Mouse (Mus musculus): Measurements from ENCODE around the gene Fam160a1. TPM values are rescaled to one million over a fixed set of nuclear protein-coding genes. Genes with fewer than 3 reads are reported as not detected.

Gene Fam160a1
- polyA plus RNA-seq, 1 experiment, result 3.6 TPM

- no peak overlapping the region for H3K4me3 ChIP-seq (ENCODE audit: low read depth, low read length)
- H3K27ac ChIP-seq (ENCODE audit: insufficient read depth, low read length), result no peak overlapping the region
- no peaks in the 10 kb centered on the region for H3K36me3 ChIP-seq (ENCODE audit: control insufficient read depth, insufficient read depth, low read length, poor library complexity, severe bottlenecking)
- no peak for TF ChIP-seq EP300 (IDR thresholded peaks at IDR 0.05; ENCODE audit: insufficient read depth, low read depth, low read length)
- no peak for TF ChIP-seq CTCF (IDR thresholded peaks at IDR 0.05; ENCODE audit: low read depth, low read length)
- no peak for TF ChIP-seq POLR2A (IDR thresholded peaks at IDR 0.05; ENCODE audit: insufficient read depth, low read length)
- no peak overlapping the region for H3K9ac ChIP-seq (ENCODE audit: low read depth, poor library complexity, severe bottlenecking)
- no peaks in the 10 kb centered on the region for H3K9me3 ChIP-seq (replicated peaks; ENCODE audit: control insufficient read depth, insufficient read depth, low read length, poor library complexity, severe bottlenecking)
- no peaks in the 10 kb centered on the region for H3K27me3 ChIP-seq (ENCODE audit: control insufficient read depth, insufficient read depth, low read length, poor library complexity, severe bottlenecking)
- H3K4me1 ChIP-seq (ENCODE audit: control insufficient read depth, insufficient read depth, low read length), result no peaks in the 10 kb centered on the region
Measured at GRCm38 (mm10) chr3:85776126-85776525, 41.0 kb downstream of the Fam160a1 start.

GRCm38 (mm10) chr3:85773886-85774285 is 43.2 kb downstream of the Fam160a1 start:
- no peak overlapping the region for H3K9ac ChIP-seq (ENCODE audit: low read depth, poor library complexity, severe bottlenecking)
- no peaks in the 10 kb centered on the region for H3K27me3 ChIP-seq (ENCODE audit: control insufficient read depth, insufficient read depth, low read length, poor library complexity, severe bottlenecking)
- no peak overlapping the region for H3K4me3 ChIP-seq (ENCODE audit: low read depth, low read length)
- TF ChIP-seq EP300 (IDR thresholded peaks at IDR 0.05; ENCODE audit: insufficient read depth, low read depth, low read length) (no peak), CTCF (IDR thresholded peaks at IDR 0.05; ENCODE audit: low read depth, low read length) (no peak), POLR2A (IDR thresholded peaks at IDR 0.05; ENCODE audit: insufficient read depth, low read length) (no peak)
- H3K4me1 ChIP-seq (ENCODE audit: control insufficient read depth, insufficient read depth, low read length), result no peaks in the 10 kb centered on the region
- H3K27ac ChIP-seq (ENCODE audit: insufficient read depth, low read length), result no peak overlapping the region
- no peaks in the 10 kb centered on the region for H3K36me3 ChIP-seq (ENCODE audit: control insufficient read depth, insufficient read depth, low read length, poor library complexity, severe bottlenecking)
- no peaks in the 10 kb centered on the region for H3K9me3 ChIP-seq (replicated peaks; ENCODE audit: control insufficient read depth, insufficient read depth, low read length, poor library complexity, severe bottlenecking)

- TF ChIP-seq EP300 (IDR thresholded peaks at IDR 0.05; ENCODE audit: insufficient read depth, low read depth, low read length), result no peak
Measured at GRCm38 (mm10) chr3:85773425-85773824, 43.7 kb downstream of the Fam160a1 start.

GRCm38 (mm10) chr3:85764937-85765337 is 52.2 kb downstream of the Fam160a1 start:
- Histone ChIP-seq H3K9ac (ENCODE audit: low read depth, poor library complexity, severe bottlenecking) (no peak overlapping the region), H3K4me3 (ENCODE audit: low read depth, low read length) (no peak overlapping the region), H3K9me3 (replicated peaks; ENCODE audit: control insufficient read depth, insufficient read depth, low read length, poor library complexity, severe bottlenecking) (no peaks in the 10 kb centered on the region), H3K36me3 (ENCODE audit: control insufficient read depth, insufficient read depth, low read length, poor library complexity, severe bottlenecking) (no peaks in the 10 kb centered on the region), H3K27me3 (ENCODE audit: control insufficient read depth, insufficient read depth, low read length, poor library complexity, severe bottlenecking) (no peaks in the 10 kb centered on the region), H3K4me1 (ENCODE audit: control insufficient read depth, insufficient read depth, low read length) (no peaks in the 10 kb centered on the region), H3K27ac (ENCODE audit: insufficient read depth, low read length) (no peak overlapping the region)
- TF ChIP-seq EP300 (IDR thresholded peaks at IDR 0.05; ENCODE audit: insufficient read depth, low read depth, low read length) (no peak), CTCF (IDR thresholded peaks at IDR 0.05; ENCODE audit: low read depth, low read length) (no peak), POLR2A (IDR thresholded peaks at IDR 0.05; ENCODE audit: insufficient read depth, low read length) (no peak)

More at GRCm38 (mm10) chr3:85773425-85773824, 43.7 kb downstream of the Fam160a1 start:
- Histone ChIP-seq H3K9me3 (replicated peaks; ENCODE audit: control insufficient read depth, insufficient read depth, low read length, poor library complexity, severe bottlenecking) (no peaks in the 10 kb centered on the region), H3K27me3 (ENCODE audit: control insufficient read depth, insufficient read depth, low read length, poor library complexity, severe bottlenecking) (no peaks in the 10 kb centered on the region), H3K9ac (ENCODE audit: low read depth, poor library complexity, severe bottlenecking) (no peak overlapping the region), H3K4me3 (ENCODE audit: low read depth, low read length) (no peak overlapping the region), H3K4me1 (ENCODE audit: control insufficient read depth, insufficient read depth, low read length) (no peaks in the 10 kb centered on the region), H3K27ac (ENCODE audit: insufficient read depth, low read length) (no peak overlapping the region), H3K36me3 (ENCODE audit: control insufficient read depth, insufficient read depth, low read length, poor library complexity, severe bottlenecking) (no peaks in the 10 kb centered on the region)

GRCm38 (mm10) chr3:85764008-85764834 is 52.9 kb downstream of the Fam160a1 start:
- no peaks in the 10 kb centered on the region for H3K4me1 ChIP-seq (ENCODE audit: control insufficient read depth, insufficient read depth, low read length)
- H3K27ac ChIP-seq (ENCODE audit: insufficient read depth, low read length), result no peak overlapping the region
- TF ChIP-seq POLR2A (IDR thresholded peaks at IDR 0.05; ENCODE audit: insufficient read depth, low read length) (no peak), CTCF (IDR thresholded peaks at IDR 0.05; ENCODE audit: low read depth, low read length) (no peak), EP300 (IDR thresholded peaks at IDR 0.05; ENCODE audit: insufficient read depth, low read depth, low read length) (no peak)
- no peaks in the 10 kb centered on the region for H3K9me3 ChIP-seq (replicated peaks; ENCODE audit: control insufficient read depth, insufficient read depth, low read length, poor library complexity, severe bottlenecking)
- H3K9ac ChIP-seq (ENCODE audit: low read depth, poor library complexity, severe bottlenecking), result no peak overlapping the region
- no peaks in the 10 kb centered on the region for H3K27me3 ChIP-seq (ENCODE audit: control insufficient read depth, insufficient read depth, low read length, poor library complexity, severe bottlenecking)
- H3K36me3 ChIP-seq (ENCODE audit: control insufficient read depth, insufficient read depth, low read length, poor library complexity, severe bottlenecking), result no peaks in the 10 kb centered on the region
- no peak overlapping the region for H3K4me3 ChIP-seq (ENCODE audit: low read depth, low read length)

- Histone ChIP-seq H3K36me3 (ENCODE audit: control insufficient read depth, insufficient read depth, low read length, poor library complexity, severe bottlenecking) (no peaks in the 10 kb centered on the region), H3K27ac (ENCODE audit: insufficient read depth, low read length) (no peak overlapping the region), H3K4me3 (ENCODE audit: low read depth, low read length) (no peak overlapping the region), H3K4me1 (ENCODE audit: control insufficient read depth, insufficient read depth, low read length) (no peaks in the 10 kb centered on the region), H3K27me3 (ENCODE audit: control insufficient read depth, insufficient read depth, low read length, poor library complexity, severe bottlenecking) (no peaks in the 10 kb centered on the region), H3K9ac (ENCODE audit: low read depth, poor library complexity, severe bottlenecking) (no peak overlapping the region), H3K9me3 (replicated peaks; ENCODE audit: control insufficient read depth, insufficient read depth, low read length, poor library complexity, severe bottlenecking) (no peaks in the 10 kb centered on the region)
- TF ChIP-seq EP300 (IDR thresholded peaks at IDR 0.05; ENCODE audit: insufficient read depth, low read depth, low read length), result no peak
- no peak for TF ChIP-seq POLR2A (IDR thresholded peaks at IDR 0.05; ENCODE audit: insufficient read depth, low read length)
- TF ChIP-seq CTCF (IDR thresholded peaks at IDR 0.05; ENCODE audit: low read depth, low read length), result no peak
Measured at GRCm38 (mm10) chr3:85757944-85758343, 59.1 kb downstream of the Fam160a1 start.
